Mouse (Mus musculus) embryo, embryonic 10.5 days (tissue): Measurements from ENCODE around the gene F10.
"Not testable (repeated sequence)": the region's sequence is repeated elsewhere in the genome, so short reads cannot be mapped to it uniquely, and the experiment has no call there.

Source experiments
- DNase-seq: peaks from one replicate; pipeline ENCODE4 v3.0.0-alpha.2; 2015; ENCODE audit warnings: low spot score

The F10 gene

GRCm38 (mm10) chr8:13060441-13061150 lies 23.5 kb downstream of the F10 start, which contains the start of gene Proz:
Proz (plus strand) TSS chr8:13060914.
- no peak for DNase-seq

GRCm38 (mm10) chr8:13063112-13063511 lies 26.0 kb downstream of the F10 start:
- DNase-seq, result no peak

GRCm38 (mm10) chr8:13073255-13073654 lies 36.1 kb downstream of the F10 start:
- no peak for DNase-seq

GRCm38 (mm10) chr8:13075044-13075443 lies 37.9 kb downstream of the F10 start:
- no peak for DNase-seq

- DNase-seq, result not testable (repeated sequence)
These were observed 38.5 kb downstream of the F10 start for GRCm38 (mm10) chr8:13075579-13075978.

GRCm38 (mm10) chr8:13077542-13077941 lies 40.4 kb downstream of the F10 start:
- DNase-seq, result no peak

- DNase-seq, result peak; percentile 90
These were observed 67.6 kb downstream of the F10 start for GRCm38 (mm10) chr8:13104691-13105086.

GRCm38 (mm10) chr8:13105087-13105881 lies 68.2 kb downstream of the F10 start, which contains the start of the genes Pcid2 and Cul4a:
Pcid2 (minus strand) TSS chr8:13105459.
Cul4a (plus strand) TSS chr8:13105621.
- DNase-seq, result peak; percentile 98

GRCm38 (mm10) chr8:13105908-13106551 lies 68.9 kb downstream of the F10 start:
- DNase-seq, result peak; percentile 44
